Mouse (Mus musculus): ENCODE results near the gene Adam10.

Gene Adam10

GRCm38 (mm10) chr9:70775517-70775916 is 96.7 kb downstream of the Adam10 start:
- in situ Hi-C loops (cut with MboI): no loop called here

DNA sequence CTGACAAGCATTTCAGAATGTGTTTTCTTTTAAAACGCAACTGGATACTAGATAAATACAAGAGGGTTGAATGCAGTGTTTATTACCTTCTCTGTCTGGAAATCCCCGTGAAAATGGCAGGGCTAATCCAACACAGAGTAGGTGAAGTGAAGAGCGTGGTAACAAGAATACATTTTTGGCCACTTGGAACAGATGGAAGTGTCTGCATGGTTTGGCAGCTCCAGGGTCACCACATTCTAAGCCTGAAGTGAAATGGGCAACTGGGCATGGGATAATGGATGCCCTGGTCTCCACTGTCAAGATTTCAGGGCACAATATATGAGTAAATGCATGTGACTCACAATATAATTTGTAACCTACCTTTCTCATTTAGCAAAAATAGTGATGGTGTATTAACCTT is 103.4 kb downstream of the Adam10 start:
- in situ Hi-C loops (cut with MboI): no loop called here

DNA sequence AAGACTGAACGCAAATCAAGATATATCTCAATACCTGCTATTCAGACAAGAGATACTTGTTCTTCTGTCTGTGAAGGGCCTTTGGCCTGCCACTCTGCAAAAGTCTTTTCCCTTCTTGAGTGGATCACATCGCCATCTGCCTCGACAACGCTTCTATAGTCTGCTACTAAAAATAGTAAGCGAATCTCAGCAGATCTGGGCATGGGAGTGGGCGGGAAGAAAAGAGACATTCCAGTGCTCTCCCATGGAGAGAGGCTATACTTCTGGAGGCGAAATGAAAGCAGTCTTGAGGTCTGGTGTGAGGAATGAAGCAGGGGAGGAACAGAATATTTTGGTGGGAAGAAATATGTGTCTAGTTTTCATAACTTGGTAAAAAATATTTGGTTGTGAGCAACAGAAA is 109.9 kb downstream of the Adam10 start:
- in situ Hi-C loops (cut with MboI): no loop called here

DNA sequence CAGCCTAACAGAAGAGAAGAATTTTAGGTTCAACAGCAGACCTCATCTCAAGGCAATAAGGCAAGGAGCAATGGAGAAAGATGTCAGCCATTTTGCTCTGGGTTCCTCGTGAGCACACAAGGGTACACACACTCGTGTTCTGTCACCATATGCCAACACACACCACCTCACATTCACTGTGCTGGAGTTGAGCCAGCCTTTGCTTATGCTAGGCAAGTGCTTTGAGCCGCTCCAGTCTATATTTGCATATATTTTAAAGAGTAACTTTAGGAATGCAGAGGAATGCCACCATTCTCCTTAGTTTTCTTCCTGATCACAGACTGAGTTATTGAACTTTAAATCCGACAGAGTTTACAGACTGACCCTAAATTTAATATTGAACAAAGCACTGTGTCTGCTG is 111.8 kb downstream of the Adam10 start:
- in situ Hi-C loops (cut with MboI): no loop called here

DNA sequence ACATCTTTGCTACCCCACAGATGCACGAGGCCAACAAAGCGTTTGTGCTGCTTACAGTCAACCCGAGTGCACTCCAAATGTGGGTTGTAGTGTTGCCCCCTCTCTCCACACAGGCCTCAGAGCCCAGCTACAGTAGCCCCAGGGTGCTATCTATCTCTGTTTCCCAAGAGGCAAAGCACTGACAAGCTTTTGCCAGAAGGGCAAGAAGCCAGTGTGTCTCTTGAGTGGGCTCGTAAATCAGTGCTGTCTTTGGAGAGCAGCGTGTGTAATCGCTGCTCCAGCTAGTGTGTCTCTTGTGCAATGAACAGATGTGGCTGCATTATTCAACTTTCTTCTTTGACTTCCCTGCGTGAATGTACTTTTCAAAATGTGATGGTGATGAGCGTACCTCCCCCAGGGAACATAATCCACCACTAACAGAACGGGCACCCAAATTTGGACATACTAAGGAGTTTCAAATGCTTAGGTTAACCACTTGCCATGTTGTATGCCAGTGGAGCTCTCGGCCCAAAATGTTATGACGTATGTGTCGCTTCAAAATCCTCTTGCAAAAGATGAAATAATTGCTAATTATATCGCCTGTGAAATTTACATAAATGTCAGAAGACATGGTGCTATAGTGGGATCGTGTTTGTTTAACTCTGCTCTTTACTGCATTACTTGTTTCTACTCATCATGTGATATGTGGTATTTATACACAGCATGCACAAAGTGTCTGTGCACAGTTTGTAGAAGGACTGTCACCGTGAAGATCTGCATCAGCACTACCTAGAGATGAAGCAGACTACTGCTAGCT is 116.0 kb downstream of the Adam10 start:
- in situ Hi-C loops (cut with MboI): no loop called here

- in situ Hi-C loops (cut with MboI): no loop called here
Observed at GRCm38 (mm10) chr9:70795439-70795757, 116.6 kb downstream of the Adam10 start.

- in situ Hi-C loops (cut with MboI): no loop called here
Observed at GRCm38 (mm10) chr9:70800588-70801315, 122.0 kb downstream of the Adam10 start.

DNA sequence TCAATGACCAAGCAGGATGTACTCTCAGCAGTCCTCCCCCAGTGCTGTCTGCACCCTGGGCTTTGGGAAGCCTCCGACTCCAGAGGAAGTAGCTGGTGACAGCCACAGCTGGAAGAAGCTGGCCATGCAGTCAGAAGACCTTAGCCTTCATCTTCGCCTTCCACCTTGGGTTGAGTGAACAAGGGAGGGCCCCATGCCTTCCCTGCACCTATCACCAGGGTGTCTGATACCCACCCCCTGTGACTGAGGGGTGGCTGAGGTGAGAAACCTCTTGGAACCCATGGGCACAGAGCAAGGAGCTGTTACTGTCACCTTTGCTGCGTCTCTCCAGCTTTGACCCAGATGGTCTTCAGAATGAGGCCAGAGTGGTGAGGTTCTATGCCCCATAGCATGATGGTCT is 123.0 kb downstream of the Adam10 start:
- in situ Hi-C loops (cut with MboI): no loop called here

GRCm38 (mm10) chr9:70802816-70803215 is 124.0 kb downstream of the Adam10 start:
- in situ Hi-C loops (cut with MboI): no loop called here

DNA sequence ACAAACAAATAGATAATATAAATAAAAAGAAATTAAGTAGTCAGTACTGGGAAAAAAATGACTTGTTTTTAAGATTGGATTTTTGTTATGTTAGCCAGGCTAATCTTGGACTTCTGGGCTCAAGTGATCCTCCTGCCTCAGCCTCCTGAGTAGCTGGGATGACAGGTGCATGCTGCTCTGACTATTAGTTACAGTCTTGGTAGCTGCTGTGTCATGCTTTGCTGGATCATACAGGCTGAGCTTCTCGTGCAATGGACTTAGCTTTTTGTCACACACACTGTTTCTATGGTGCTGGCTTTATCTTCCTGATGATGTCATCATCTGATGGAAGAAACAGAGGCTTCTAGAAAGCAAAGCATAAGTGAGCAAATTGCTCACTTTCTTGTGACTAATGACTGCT is 127.3 kb downstream of the Adam10 start:
- in situ Hi-C loops (cut with MboI): no loop called here

DNA sequence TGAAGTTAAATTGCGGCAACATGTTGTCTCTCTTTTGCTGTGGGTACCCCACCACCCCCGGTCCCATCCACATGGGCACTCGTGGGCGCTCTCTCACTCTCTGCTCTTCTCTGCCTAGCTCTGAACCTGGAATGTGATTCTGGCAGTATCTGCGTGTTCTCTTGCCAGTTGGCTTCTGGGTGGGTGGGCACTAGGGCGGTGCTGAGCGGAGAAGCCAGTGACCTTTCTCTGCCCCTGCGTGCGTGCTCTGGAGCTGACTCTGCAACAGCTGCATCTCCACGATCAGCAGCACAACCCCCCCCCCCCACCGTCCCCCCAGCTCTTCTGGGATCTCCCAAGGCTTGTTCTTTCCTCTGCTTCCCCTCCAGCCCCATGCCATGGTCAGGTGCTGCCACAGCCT is 128.9 kb downstream of the Adam10 start:
- in situ Hi-C loops (cut with MboI): no loop called here

DNA sequence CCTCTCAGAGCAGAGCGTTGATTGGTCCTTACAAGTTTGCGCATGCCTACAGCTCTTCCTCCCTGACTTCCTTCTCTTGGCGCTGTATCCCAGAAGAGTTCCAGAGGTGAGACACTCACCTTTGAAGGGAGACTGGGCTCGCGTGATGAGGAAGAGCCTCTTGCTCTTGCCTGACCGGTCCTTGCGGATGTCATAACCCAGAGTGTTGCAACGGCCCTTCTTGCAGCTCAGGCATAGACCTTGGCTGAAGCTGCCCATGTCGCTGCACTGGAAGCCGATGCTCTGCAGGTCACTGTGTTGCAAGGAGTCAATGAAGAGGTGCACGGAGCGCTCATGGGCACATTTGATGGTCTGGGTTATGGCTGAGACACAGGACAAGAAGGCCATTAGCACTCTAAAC is 133.8 kb downstream of the Adam10 start:
- in situ Hi-C loops (cut with MboI): no loop called here

GRCm38 (mm10) chr9:70816701-70817305 is 138.0 kb downstream of the Adam10 start:
- in situ Hi-C loops (cut with MboI): no loop called here

- in situ Hi-C loops (cut with MboI): no loop called here
Observed at GRCm38 (mm10) chr9:70817396-70817795, 138.6 kb downstream of the Adam10 start.

- in situ Hi-C loops (cut with MboI): no loop called here
Observed at GRCm38 (mm10) chr9:70818739-70819138, 139.9 kb downstream of the Adam10 start.

GRCm38 (mm10) chr9:70824103-70824502 is 145.3 kb downstream of the Adam10 start:
- in situ Hi-C loops (cut with MboI): no loop called here

GRCm38 (mm10) chr9:70827911-70828310 is 149.1 kb downstream of the Adam10 start:
- in situ Hi-C loops (cut with MboI): no loop called here
